Mouse (Mus musculus): ENCODE results near the gene Usp20. TPM values are rescaled to one million over a fixed set of nuclear protein-coding genes. Genes with fewer than 3 reads are reported as not detected.

Usp20 gene
- total and polyA plus RNA-seq, 2 experiments from 2014 or later, result 30.4 to 43.0 TPM

DNA sequence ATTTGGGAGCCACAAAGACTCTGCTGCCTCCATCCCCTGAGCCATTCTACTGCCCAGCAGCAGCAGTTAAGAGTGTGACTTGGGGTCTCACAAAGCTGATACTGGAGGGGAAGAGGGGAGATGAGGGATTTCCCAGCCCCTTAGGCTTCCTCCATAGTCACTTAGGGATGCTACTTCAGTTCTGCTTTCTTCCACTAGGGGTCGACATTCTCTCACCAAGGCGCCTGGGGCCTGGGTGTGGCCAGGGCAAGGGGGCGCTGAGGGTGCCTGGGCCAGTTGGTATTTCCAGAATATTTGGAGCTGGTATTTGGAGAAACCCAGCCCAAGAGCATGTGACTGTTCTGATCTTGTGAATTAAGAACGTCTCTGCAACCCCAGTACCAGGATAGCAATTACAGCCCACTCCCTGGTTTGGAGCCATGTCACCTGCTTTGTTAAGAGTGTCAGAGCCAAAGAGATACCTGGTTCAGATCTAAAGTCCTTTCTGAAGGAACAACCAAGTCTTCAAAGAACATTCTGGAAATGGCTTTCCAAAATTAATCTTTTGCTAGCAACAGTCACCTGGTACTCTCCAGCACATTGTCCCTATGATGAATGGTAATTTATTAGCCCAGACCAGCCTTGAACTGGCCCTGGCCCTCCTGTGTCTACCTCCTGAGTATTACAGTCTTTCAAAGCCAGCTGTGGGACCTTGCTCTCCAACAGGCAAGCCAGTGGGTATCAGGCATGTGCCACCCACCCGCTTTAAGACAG lies 42.7 kb downstream of the Usp20 start:
- no peaks in the 10 kb centered on the region for H3K4me1 ChIP-seq (ENCODE audit: insufficient read depth, low read length)
- no peak overlapping the region for H3K4me3 ChIP-seq (ENCODE audit: low read length)
- H3K4me2 ChIP-seq (ENCODE audit: low read depth, low read length), result no peak overlapping the region
- H3K27me3 ChIP-seq (ENCODE audit: insufficient read depth, low read length), result no peaks in the 10 kb centered on the region
- H3K36me3 ChIP-seq (ENCODE audit: insufficient read depth, low read length), result peaks cover 39% of the 10 kb centered on the region
- no peaks in the 10 kb centered on the region for H3K9me3 ChIP-seq (ENCODE audit: low read length)
- 27% methylated on average over 5 of the region's 5 CpGs for WGBS
- 0 out of 2 replicates have a peak overlapping the region, but pooled peaks have one; percentile 11 for H3K27ac ChIP-seq
- peak; percentile 77 for DNase-seq (ENCODE audit: low spot score)
- peak; percentile 72 for ATAC-seq
- TF ChIP-seq CTCF (IDR thresholded peaks at IDR 0.05; ENCODE audit: low read depth), result peak; percentile 95
- H3K9ac ChIP-seq (replicated peaks; ENCODE audit: low read length), result no peak overlapping the region

- no peaks in the 10 kb centered on the region for H3K4me1 ChIP-seq (ENCODE audit: insufficient read depth, low read length)
- H3K9me3 ChIP-seq (ENCODE audit: low read length), result no peaks in the 10 kb centered on the region
- H3K9ac ChIP-seq (replicated peaks; ENCODE audit: low read length), result no peak overlapping the region
- ATAC-seq (no peak), DNase-seq (ENCODE audit: low spot score) (no peak)
- H3K27me3 ChIP-seq (ENCODE audit: insufficient read depth, low read length), result no peaks in the 10 kb centered on the region
- WGBS, result 90% methylated on average over 3 of the region's 3 CpGs
- TF ChIP-seq CTCF (IDR thresholded peaks at IDR 0.05; ENCODE audit: low read depth), result no peak
- H3K36me3 ChIP-seq (ENCODE audit: insufficient read depth, low read length), result peaks cover 37% of the 10 kb centered on the region; the same call in 1 of the 2 replicates
- H3K4me3 ChIP-seq (ENCODE audit: low read length), result no peak overlapping the region
- no peak overlapping the region for H3K27ac ChIP-seq
- H3K4me2 ChIP-seq (ENCODE audit: low read depth, low read length), result no peak overlapping the region
These were observed 43.4 kb downstream of the Usp20 start for GRCm38 (mm10) chr2:31025458-31025857.

GRCm38 (mm10) chr2:31026642-31027041 lies 44.6 kb downstream of the Usp20 start:
- H3K9ac ChIP-seq (replicated peaks; ENCODE audit: low read length), result no peak overlapping the region
- DNase-seq (ENCODE audit: low spot score) (no peak), ATAC-seq (no peak)
- 70% methylated on average over 8 of the region's 8 CpGs for WGBS
- no peaks in the 10 kb centered on the region for H3K27me3 ChIP-seq (ENCODE audit: insufficient read depth, low read length)
- H3K27ac ChIP-seq, result no peak overlapping the region
- H3K4me1 ChIP-seq (ENCODE audit: insufficient read depth, low read length), result no peaks in the 10 kb centered on the region
- H3K9me3 ChIP-seq (ENCODE audit: low read length), result no peaks in the 10 kb centered on the region
- no peak for TF ChIP-seq CTCF (IDR thresholded peaks at IDR 0.05; ENCODE audit: low read depth)
- peaks cover 36% of the 10 kb centered on the region; the same call in 1 of the 2 replicates for H3K36me3 ChIP-seq (ENCODE audit: insufficient read depth, low read length)
- no peak overlapping the region for H3K4me3 ChIP-seq (ENCODE audit: low read length)
- H3K4me2 ChIP-seq (ENCODE audit: low read depth, low read length), result no peak overlapping the region

DNA sequence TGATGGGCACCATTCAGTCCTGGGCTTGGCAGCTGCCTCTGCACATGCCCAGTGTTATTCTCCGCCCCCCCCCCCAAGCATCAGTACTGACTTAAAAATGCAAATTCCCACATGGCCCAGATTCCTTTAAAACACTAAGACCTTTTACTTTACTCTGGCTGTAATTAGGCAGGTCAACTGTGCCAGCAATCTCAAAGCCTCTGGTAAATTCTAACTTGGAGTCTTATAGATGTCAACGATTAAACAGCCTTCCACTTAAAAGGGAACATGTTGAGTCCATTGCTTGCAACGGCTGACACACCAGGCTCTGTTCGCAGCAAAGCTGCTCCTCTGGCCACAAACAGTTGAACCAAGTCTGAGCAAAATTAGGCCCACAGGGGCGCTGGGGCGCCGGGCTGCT lies 49.9 kb downstream of the Usp20 start:
- WGBS, result 90% methylated on average over 7 of the region's 7 CpGs
- no peak for TF ChIP-seq CTCF (IDR thresholded peaks at IDR 0.05; ENCODE audit: low read depth)
- H3K9ac ChIP-seq (replicated peaks; ENCODE audit: low read length), result no peak overlapping the region
- H3K4me2 ChIP-seq (ENCODE audit: low read depth, low read length), result no peak overlapping the region
- DNase-seq (ENCODE audit: low spot score) (no peak), ATAC-seq (no peak)
- no peak overlapping the region for H3K27ac ChIP-seq
- H3K9me3 ChIP-seq (ENCODE audit: low read length), result no peaks in the 10 kb centered on the region
- no peaks in the 10 kb centered on the region for H3K27me3 ChIP-seq (ENCODE audit: insufficient read depth, low read length)
- H3K4me1 ChIP-seq (ENCODE audit: insufficient read depth, low read length), result no peaks in the 10 kb centered on the region
- H3K36me3 ChIP-seq (ENCODE audit: insufficient read depth, low read length), result peaks cover 68% of the 10 kb centered on the region
- no peak overlapping the region for H3K4me3 ChIP-seq (ENCODE audit: low read length)

GRCm38 (mm10) chr2:31036811-31037210 lies 54.7 kb downstream of the Usp20 start:
- ATAC-seq (no peak), DNase-seq (ENCODE audit: low spot score) (no peak)
- Histone ChIP-seq H3K9ac (replicated peaks; ENCODE audit: low read length) (no peak overlapping the region), H3K4me2 (ENCODE audit: low read depth, low read length) (no peak overlapping the region), H3K27ac (no peak overlapping the region), H3K4me3 (ENCODE audit: low read length) (no peak overlapping the region), H3K4me1 (ENCODE audit: insufficient read depth, low read length) (no peaks in the 10 kb centered on the region), H3K36me3 (ENCODE audit: insufficient read depth, low read length) (peaks cover 54% of the 10 kb centered on the region), H3K27me3 (ENCODE audit: insufficient read depth, low read length) (no peaks in the 10 kb centered on the region), H3K9me3 (ENCODE audit: low read length) (no peaks in the 10 kb centered on the region)
- TF ChIP-seq CTCF (IDR thresholded peaks at IDR 0.05; ENCODE audit: low read depth), result no peak
- 97% methylated on average over 6 of the region's 6 CpGs for WGBS

GRCm38 (mm10) chr2:31040043-31040442 lies 58.0 kb downstream of the Usp20 start:
- Histone ChIP-seq H3K27ac (no peak overlapping the region), H3K4me1 (ENCODE audit: insufficient read depth, low read length) (no peaks in the 10 kb centered on the region), H3K4me3 (ENCODE audit: low read length) (no peak overlapping the region), H3K4me2 (ENCODE audit: low read depth, low read length) (no peak overlapping the region), H3K9me3 (ENCODE audit: low read length) (no peaks in the 10 kb centered on the region), H3K27me3 (ENCODE audit: insufficient read depth, low read length) (no peaks in the 10 kb centered on the region), H3K9ac (replicated peaks; ENCODE audit: low read length) (no peak overlapping the region), H3K36me3 (ENCODE audit: insufficient read depth, low read length) (peaks cover 47% of the 10 kb centered on the region)
- WGBS, result 95% methylated on average over 3 of the region's 3 CpGs
- no peak for ATAC-seq
- DNase-seq (ENCODE audit: low spot score), result no peak
- peak; percentile 42 for TF ChIP-seq CTCF (IDR thresholded peaks at IDR 0.05; ENCODE audit: low read depth)

DNA sequence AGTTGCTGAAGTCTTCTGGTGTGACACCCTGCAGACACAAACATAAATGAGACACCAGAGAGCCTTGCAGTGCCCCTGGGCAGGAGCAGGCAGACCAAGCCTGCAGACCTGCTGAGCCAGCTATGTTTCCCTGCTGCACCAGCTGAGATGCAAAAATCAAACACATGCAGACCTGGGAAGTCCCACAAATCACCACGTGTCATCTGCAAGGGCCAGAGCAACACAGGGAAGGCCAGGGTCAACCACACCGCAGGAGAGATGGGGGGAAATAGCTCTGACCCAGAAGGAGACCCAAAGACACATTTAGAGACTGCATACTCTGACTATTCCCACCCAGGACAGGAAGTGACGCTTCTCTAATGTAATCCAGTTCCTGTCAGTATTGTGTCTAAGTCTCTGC lies 58.4 kb downstream of the Usp20 start:
- H3K36me3 ChIP-seq (ENCODE audit: insufficient read depth, low read length), result peaks cover 47% of the 10 kb centered on the region
- ATAC-seq (no peak), DNase-seq (ENCODE audit: low spot score) (no peak)
- no peak for TF ChIP-seq CTCF (IDR thresholded peaks at IDR 0.05; ENCODE audit: low read depth)
- 78% methylated on average over 3 of the region's 3 CpGs for WGBS
- no peaks in the 10 kb centered on the region for H3K27me3 ChIP-seq (ENCODE audit: insufficient read depth, low read length)
- no peak overlapping the region for H3K4me3 ChIP-seq (ENCODE audit: low read length)
- no peak overlapping the region for H3K27ac ChIP-seq
- H3K4me2 ChIP-seq (ENCODE audit: low read depth, low read length), result no peak overlapping the region
- H3K9me3 ChIP-seq (ENCODE audit: low read length), result no peaks in the 10 kb centered on the region
- H3K4me1 ChIP-seq (ENCODE audit: insufficient read depth, low read length), result no peaks in the 10 kb centered on the region
- H3K9ac ChIP-seq (replicated peaks; ENCODE audit: low read length), result no peak overlapping the region
